Mouse (Mus musculus) intestine, embryonic 16.5 days (tissue): ENCODE results near the gene Mavs. TPM values are rescaled to one million over a fixed set of nuclear protein-coding genes. Genes with fewer than 3 reads are reported as not detected.
A peak's percentile ranks its signal among the peaks of the same experiment; 100 is the strongest.

Experiments used
- ATAC-seq: fragments of 200-750 bp; cut with Nextera tagmentation; 2 replicates; pipeline ENCODE4 v1.8.0; 2017; ENCODE audit warnings: moderate TSS enrichment, moderate library complexity
- H3K27ac ChIP-seq: fragments of 300-500 bp; sonication (generic); 2 replicates; pipeline ENCODE4 v1.5.1; 2014; ENCODE audit warnings: mild to moderate bottlenecking, low read length
- H3K27me3 ChIP-seq: fragments of 300-500 bp; sonication (generic); replicated peaks from 2 replicates; pipeline ENCODE4 v1.6.1; 2014; ENCODE audit warnings: low read length, control low read depth, mixed read lengths; ENCODE audit not compliant: control insufficient read depth, insufficient read depth
- H3K36me3 ChIP-seq: fragments of 300-500 bp; sonication (generic); 2 replicates; pipeline ENCODE4 v1.6.1; 2014; ENCODE audit warnings: low read length, control low read depth; ENCODE audit not compliant: control insufficient read depth, insufficient read depth
- H3K4me1 ChIP-seq: fragments of 300-500 bp; sonication (generic); 2 replicates; pipeline ENCODE4 v1.6.1; 2014; ENCODE audit warnings: low read length, control low read depth, mixed read lengths; ENCODE audit not compliant: control insufficient read depth, insufficient read depth
- H3K4me2 ChIP-seq: fragments of 300-500 bp; sonication (generic); 2 replicates; pipeline ENCODE4 v1.6.1; 2014; ENCODE audit warnings: low read depth, low read length, control low read depth
- H3K4me3 ChIP-seq: fragments of 300-500 bp; sonication (generic); 2 replicates; pipeline ENCODE4 v1.5.1; 2014; ENCODE audit warnings: mild to moderate bottlenecking, low read length
- H3K9ac ChIP-seq: fragments of 300-500 bp; sonication (generic); 2 replicates; pipeline ENCODE4 v1.6.1; 2014; ENCODE audit warnings: low read depth, low read length
- H3K9me3 ChIP-seq: fragments of 300-500 bp; sonication (generic); 2 replicates; pipeline ENCODE4 v1.6.1; 2016; ENCODE audit warnings: low read length, control low read depth; ENCODE audit not compliant: control insufficient read depth
- WGBS: fragments of 180-500 bp; shearing (Covaris S2); extraction: QIAGEN DNeasy Blood & Tissue Kit; methylation state at CpG from one replicate; pipeline ENCODE4 v1.1.7; 2014; 5-methylcytosine and 5-hydroxymethylcytosine counted together
- microRNA-seq: library from miRNA; unstranded; fragments of <30 nt; microRNA quantifications from one replicate; pipeline ENCODE4, GENCODE M21; 2016
- polyA plus RNA-seq: library from polyadenylated mRNA; unstranded; fragments of >200 nt; fragmentation: Nextera tagmentation; extraction: Ambion mirVana; gene quantifications from 2 replicates; pipeline ENCODE4 v1.2.1, GENCODE M21; 2015

Mavs gene
- polyA plus RNA-seq, 1 experiment from 2014 or later = 31.9 TPM

- no peaks in the 10 kb centered on the region for H3K36me3 ChIP-seq
- ATAC-seq = no peak
- H3K9ac ChIP-seq = peak overlapping the region; percentile 6; the same call in 1 of the 2 replicates
- H3K4me1 ChIP-seq = peaks cover 30% of the 10 kb centered on the region
- H3K4me2 ChIP-seq = no peak overlapping the region
- no peak overlapping the region for H3K4me3 ChIP-seq
- no peak overlapping the region for H3K27ac ChIP-seq
- WGBS = 78% methylated on average over 2 of the region's 2 CpGs
- no peaks in the 10 kb centered on the region for H3K9me3 ChIP-seq
- no peaks in the 10 kb centered on the region for H3K27me3 ChIP-seq
Measured at GRCm38 (mm10) chr2:131265056-131265455, 31.2 kb downstream of the Mavs start.

GRCm38 (mm10) chr2:131275493-131275892 is 41.6 kb downstream of the Mavs start:
- no peak for ATAC-seq
- H3K4me2 ChIP-seq = no peak overlapping the region
- no peak overlapping the region for H3K4me3 ChIP-seq
- 97% methylated on average over 3 of the region's 3 CpGs for WGBS
- H3K9me3 ChIP-seq = no peaks in the 10 kb centered on the region
- H3K27me3 ChIP-seq = no peaks in the 10 kb centered on the region
- no peak overlapping the region for H3K27ac ChIP-seq
- H3K4me1 ChIP-seq = no peaks in the 10 kb centered on the region
- peaks cover 17% of the 10 kb centered on the region for H3K36me3 ChIP-seq
- H3K9ac ChIP-seq = no peak overlapping the region

DNA sequence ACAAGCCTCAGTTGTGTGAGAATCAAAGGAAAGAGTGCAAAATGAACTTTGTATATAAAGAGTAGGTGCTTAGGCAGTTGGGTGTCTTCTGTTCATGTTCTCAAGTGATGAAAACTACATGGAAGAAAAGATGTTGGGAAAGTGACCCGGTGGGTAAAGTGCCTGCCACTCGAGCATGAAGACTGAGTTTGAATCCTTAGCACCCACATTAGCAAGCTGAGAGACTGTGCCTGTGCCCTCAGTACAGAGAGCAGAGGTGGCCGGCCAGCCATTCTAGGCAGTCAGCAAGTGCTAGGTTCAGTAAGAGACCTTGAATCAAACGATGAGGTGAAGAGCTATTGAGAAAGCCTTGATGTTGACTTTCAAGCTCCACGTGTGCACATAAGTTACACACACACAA is 42.9 kb downstream of the Mavs start:
- no peak for ATAC-seq

DNA sequence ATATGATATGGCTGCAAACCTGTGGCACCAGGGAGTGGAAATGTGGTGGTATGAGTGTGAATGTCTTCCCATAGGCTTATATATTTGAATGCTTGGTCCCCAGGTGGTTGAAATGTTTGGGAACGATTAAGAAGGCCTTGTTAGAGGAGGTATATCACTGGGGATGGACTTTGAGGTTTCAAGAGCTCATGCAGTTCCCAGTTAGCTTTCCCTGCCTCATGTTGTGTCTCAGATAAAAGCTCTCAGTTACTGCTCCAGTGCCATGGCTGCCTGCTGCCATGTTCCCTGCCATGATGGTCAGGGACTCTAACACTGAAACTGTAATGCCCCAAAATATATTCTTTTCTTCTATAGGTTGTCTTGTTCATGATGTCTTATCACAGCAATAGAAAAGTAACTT is 47.7 kb downstream of the Mavs start:
- no peak overlapping the region for H3K4me2 ChIP-seq
- no peaks in the 10 kb centered on the region for H3K27me3 ChIP-seq
- WGBS = 86% methylated on average over 1 of the region's 1 CpGs
- peaks cover 5% of the 10 kb centered on the region; the same call in 1 of the 2 replicates for H3K36me3 ChIP-seq
- no peak overlapping the region for H3K9ac ChIP-seq
- no peaks in the 10 kb centered on the region for H3K9me3 ChIP-seq
- no peak for ATAC-seq
- no peak overlapping the region for H3K27ac ChIP-seq
- H3K4me1 ChIP-seq = no peaks in the 10 kb centered on the region
- no peak overlapping the region for H3K4me3 ChIP-seq

More for the DNA sequence above, 42.9 kb downstream of the Mavs start:
- H3K4me2 ChIP-seq = no peak overlapping the region
- 92% methylated on average over 5 of the region's 5 CpGs for WGBS
- H3K36me3 ChIP-seq = peaks cover 17% of the 10 kb centered on the region
- H3K4me1 ChIP-seq = no peaks in the 10 kb centered on the region
- no peak overlapping the region for H3K4me3 ChIP-seq
- H3K27ac ChIP-seq = no peak overlapping the region
- H3K9me3 ChIP-seq = no peaks in the 10 kb centered on the region
- no peak overlapping the region for H3K9ac ChIP-seq
- H3K27me3 ChIP-seq = no peaks in the 10 kb centered on the region

- Histone ChIP-seq H3K4me3 (no peak overlapping the region), H3K9me3 (no peaks in the 10 kb centered on the region), H3K9ac (no peak overlapping the region), H3K4me1 (no peaks in the 10 kb centered on the region), H3K36me3 (peaks cover 3% of the 10 kb centered on the region; the same call in 1 of the 2 replicates), H3K27ac (no peak overlapping the region), H3K27me3 (no peaks in the 10 kb centered on the region), H3K4me2 (no peak overlapping the region)
- no peak for ATAC-seq
- 95% methylated on average over 1 of the region's 1 CpGs for WGBS
Measured at GRCm38 (mm10) chr2:131286276-131286675, 52.4 kb downstream of the Mavs start.

DNA sequence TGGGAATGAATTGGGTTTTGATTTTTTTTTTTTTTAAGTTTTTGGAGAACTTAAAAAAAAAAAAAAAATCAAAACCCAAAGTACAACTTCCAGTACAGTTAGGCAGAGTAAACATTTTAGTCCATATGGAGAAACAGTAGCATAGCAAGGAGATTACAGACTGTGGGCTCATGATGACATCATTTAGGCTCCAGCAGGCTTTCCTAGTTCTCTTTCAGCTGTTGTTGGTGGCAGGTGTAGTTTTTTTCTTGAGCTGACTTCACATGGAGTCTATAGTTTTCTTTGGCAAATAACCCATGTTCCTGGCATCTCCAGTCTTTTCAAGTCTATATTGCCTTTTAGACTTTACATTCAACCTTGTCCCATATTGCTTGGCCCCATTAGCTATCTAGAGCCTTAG is 56.8 kb downstream of the Mavs start:
- H3K36me3 ChIP-seq = peaks cover 8% of the 10 kb centered on the region
- H3K9me3 ChIP-seq = no peaks in the 10 kb centered on the region

GRCm38 (mm10) chr2:131296746-131297261 is 62.9 kb downstream of the Mavs start:
- Histone ChIP-seq H3K9me3 (no peaks in the 10 kb centered on the region), H3K9ac (no peak overlapping the region), H3K4me2 (no peak overlapping the region), H3K27me3 (no peaks in the 10 kb centered on the region), H3K4me1 (no peaks in the 10 kb centered on the region), H3K4me3 (no peak overlapping the region), H3K27ac (no peak overlapping the region), H3K36me3 (peaks cover 14% of the 10 kb centered on the region)
- 94% methylated on average over 2 of the region's 2 CpGs for WGBS
- ATAC-seq = no peak

More for the DNA sequence above, 56.8 kb downstream of the Mavs start:
- Histone ChIP-seq H3K9ac (no peak overlapping the region), H3K27me3 (no peaks in the 10 kb centered on the region), H3K4me1 (no peaks in the 10 kb centered on the region), H3K4me3 (no peak overlapping the region), H3K4me2 (no peak overlapping the region), H3K27ac (no peak overlapping the region)
- no peak for ATAC-seq

Small RNA genes lying within 50 kb of the gene (microRNA-seq; reads per million reads assigned to microRNA genes)
- 63.0 reads per million, percentile 42 among the genes with 10 or more reads in this experiment for gene Mir103-2

Other genes with a start within 250 kb of the Mavs start
- gene Gfra4, start 191.0 kb upstream of the Mavs start, polyA plus RNA-seq = 6.9 and 8.6 TPM in 2 replicates
- 5.3 TPM in 2 replicates for gene Adam33, start 170.2 kb upstream of the Mavs start, polyA plus RNA-seq
- gene Siglec1, start 147.3 kb upstream of the Mavs start, polyA plus RNA-seq = 0.29 and 0.37 TPM in 2 replicates
- 8.3 and 8.4 TPM in 2 replicates for gene Hspa12b, start 106.8 kb upstream of the Mavs start, polyA plus RNA-seq
- gene Gm11037, start 100.6 kb upstream of the Mavs start, polyA plus RNA-seq = not detected in 2 replicates
- 138 and 160 TPM in 2 replicates for gene 1700037H04Rik, start 74.0 kb upstream of the Mavs start, polyA plus RNA-seq
- gene Cenpb, start 54.0 kb upstream of the Mavs start, polyA plus RNA-seq = 9.5 and 9.7 TPM in 2 replicates
- gene Cdc25b, start 47.1 kb upstream of the Mavs start, polyA plus RNA-seq = 41.2 and 46.4 TPM in 2 replicates
- gene Spef1, start 46.8 kb upstream of the Mavs start, polyA plus RNA-seq = 3.1 and 3.6 TPM in 2 replicates
- gene Ap5s1, start 27.0 kb upstream of the Mavs start, polyA plus RNA-seq = 27.2 and 30.7 TPM in 2 replicates
- gene Pank2, start 28.4 kb downstream of the Mavs start, polyA plus RNA-seq = 20.4 and 25.6 TPM in 2 replicates
- 1.7 and 2.3 TPM in 2 replicates for gene Rnf24, start 118.8 kb downstream of the Mavs start, polyA plus RNA-seq